Mouse (Mus musculus) bone marrow, adult 2 months (tissue): Measurements from ENCODE around the gene Socs4. TPM values are rescaled to one million over a fixed set of nuclear protein-coding genes. Genes with fewer than 3 reads are reported as not detected.

Experiments
- H3K27ac ChIP-seq: fragments of 200-500 bp; 2 replicates; pipeline ENCODE4 v1.5.1; 2012; ENCODE audit warnings: low read depth, mild to moderate bottlenecking, control low read depth, inconsistent platforms, low read length; ENCODE audit not compliant: control insufficient read depth, poor library complexity, insufficient read depth
- H3K4me1 ChIP-seq: fragments of 200-500 bp; 2 replicates; pipeline ENCODE4 v1.6.1; 2011; ENCODE audit warnings: low read length; ENCODE audit not compliant: control insufficient read depth, insufficient read depth
- H3K4me3 ChIP-seq: fragments of 200-500 bp; replicated peaks from 2 replicates; pipeline ENCODE3; 2011; ENCODE audit warnings: mild to moderate bottlenecking, low read depth, low read length, control low read depth; ENCODE audit not compliant: control insufficient read depth
- CTCF ChIP-seq: fragments of 200-500 bp; IDR thresholded peaks from 2 replicates; pipeline ENCODE4 v1.5.1; 2011; ENCODE audit warnings: low read length, control low read depth; ENCODE audit not compliant: control insufficient read depth, insufficient read depth
- POLR2A ChIP-seq: fragments of 200-500 bp; IDR thresholded peaks from 2 replicates; pipeline ENCODE4 v1.6.1; 2011; ENCODE audit warnings: low read depth, mild to moderate bottlenecking, control low read depth, low read length, borderline replicate concordance; ENCODE audit not compliant: control insufficient read depth
- WGBS: fragments of 180-500 bp; shearing (Covaris S2); methylation state at CpG from one replicate; pipeline ENCODE4 v1.1.7; 2018; 5-methylcytosine and 5-hydroxymethylcytosine counted together
- polyA plus RNA-seq: library from polyadenylated mRNA; stranded (reverse); fragments of >200 nt; gene quantifications from 2 replicates; pipeline ENCODE4 v1.2.4, GENCODE M21; 2011; ENCODE audit warnings: low replicate concordance; ENCODE audit not compliant: missing spikeins, insufficient read depth, insufficient read length

Socs4 gene
- polyA plus RNA-seq, 1 experiment: 8.6 TPM

- 85% methylated on average over 2 of the region's 2 CpGs for WGBS
- no peak overlapping the region for H3K4me3 ChIP-seq
- TF ChIP-seq CTCF: no peak
- H3K27ac ChIP-seq: no peak overlapping the region
- no peaks in the 10 kb centered on the region; the same call in 1 of the 2 replicates for H3K4me1 ChIP-seq
These were observed 19.5 kb downstream of the Socs4 start for GRCm38 (mm10) chr14:47296232-47296631.

- no peaks in the 10 kb centered on the region; the same call in 1 of the 2 replicates for H3K4me1 ChIP-seq
These were observed 21.2 kb downstream of the Socs4 start, which contains the start of gene Mapk1ip1l for GRCm38 (mm10) chr14:47297785-47298407. Gene Mapk1ip1l, plus strand, starts transcription at chr14:47298266.

GRCm38 (mm10) chr14:47298408-47298792 is 21.7 kb downstream of the Socs4 start:
- no peak for TF ChIP-seq CTCF
- TF ChIP-seq POLR2A: no peak
- under 1% methylated on average over 38 of the region's 38 CpGs for WGBS
- H3K4me3 ChIP-seq: peak overlapping the region; percentile 97
- H3K4me1 ChIP-seq: no peaks in the 10 kb centered on the region; the same call in 1 of the 2 replicates
- peak overlapping the region; percentile 95 for H3K27ac ChIP-seq

More at GRCm38 (mm10) chr14:47297785-47298407, 21.2 kb downstream of the Socs4 start, which contains the start of gene Mapk1ip1l:
- Histone ChIP-seq H3K27ac (peak within 1 kb of the TSS; percentile 95), H3K4me3 (peak within 1 kb of the TSS; percentile 97)
- TF ChIP-seq POLR2A (peak; percentile 86; the same call in 1 of the 2 replicates), CTCF (peak; percentile 76)
- WGBS: under 1% methylated on average over 34 of the region's 34 CpGs

GRCm38 (mm10) chr14:47298819-47299261 is 22.1 kb downstream of the Socs4 start:
- H3K27ac ChIP-seq: peak overlapping the region; percentile 42; the same call in 1 of the 2 replicates
- H3K4me3 ChIP-seq: peak overlapping the region; percentile 97
- TF ChIP-seq POLR2A: no peak
- no peak for TF ChIP-seq CTCF
- under 1% methylated on average over 15 of the region's 15 CpGs for WGBS
- H3K4me1 ChIP-seq: no peaks in the 10 kb centered on the region; the same call in 1 of the 2 replicates

- H3K4me3 ChIP-seq: no peak overlapping the region
- H3K4me1 ChIP-seq: no peaks in the 10 kb centered on the region
- H3K27ac ChIP-seq: no peak overlapping the region
- 74% methylated on average over 14 of the region's 14 CpGs for WGBS
- TF ChIP-seq CTCF: no peak
- no peak for TF ChIP-seq POLR2A
These were observed 26.4 kb downstream of the Socs4 start for GRCm38 (mm10) chr14:47302885-47303680.

GRCm38 (mm10) chr14:47304814-47305405 is 28.2 kb downstream of the Socs4 start:
- no peak overlapping the region for H3K27ac ChIP-seq
- WGBS: 82% methylated on average over 6 of the region's 6 CpGs
- TF ChIP-seq POLR2A (no peak), CTCF (no peak)
- H3K4me3 ChIP-seq: no peak overlapping the region
- no peaks in the 10 kb centered on the region for H3K4me1 ChIP-seq

- Histone ChIP-seq H3K4me1 (no peaks in the 10 kb centered on the region), H3K27ac (no peak overlapping the region), H3K4me3 (no peak overlapping the region)
- no peak for TF ChIP-seq POLR2A
- TF ChIP-seq CTCF: no peak
- WGBS: 82% methylated on average over 4 of the region's 4 CpGs
These were observed 29.2 kb downstream of the Socs4 start for GRCm38 (mm10) chr14:47305933-47306332.

GRCm38 (mm10) chr14:47307669-47308068 is 30.9 kb downstream of the Socs4 start:
- TF ChIP-seq POLR2A (no peak), CTCF (no peak)
- no peak overlapping the region for H3K27ac ChIP-seq
- 81% methylated on average over 3 of the region's 3 CpGs for WGBS

More at GRCm38 (mm10) chr14:47307669-47308068, 30.9 kb downstream of the Socs4 start:
- no peak overlapping the region for H3K4me3 ChIP-seq
- H3K4me1 ChIP-seq: no peaks in the 10 kb centered on the region
